Comparison of ENCODE assay signal across 11 mouse cellular contexts in genomic region chr12:31719586-31720275, GRCm38 (mm10). TPM values are rescaled to one million over a fixed set of nuclear protein-coding genes. Genes with fewer than 3 reads are reported as not detected.
DNase-seq lines count a peak whose midpoint lies in the region; TF ChIP-seq lines count a peak whose summit lies in the region.
"Had no signal": no experiment of that assay in that cellular context is flagged by ENCODE, and none has a peak within 500 bp of the region (broad histone marks: within the 10 kb centered on the region; RNA-seq: fewer than 3 reads in every experiment).

No protein-coding gene starts in this region.

- 0 out of 2 replicates have a peak, but pooled peaks cover 3% of the 10 kb centered on the region for H3K36me3 ChIP-seq in heart, adult 2 months (ENCODE audit: control insufficient read depth, insufficient read depth, low read length)
- peaks cover 3% of the 10 kb centered on the region; the same call in 1 of the 2 replicates for H3K36me3 ChIP-seq in heart, embryonic 10.5 days
- H3K36me3 ChIP-seq in spleen, adult 2 months (ENCODE audit: control insufficient read depth, insufficient read depth, low read length): no peaks in the 10 kb centered on the region
- no peaks in the 10 kb centered on the region for H3K36me3 ChIP-seq in small intestine, adult 2 months (ENCODE audit: control insufficient read depth, insufficient read depth, low read length)

- 0 out of 2 replicates have a peak, but pooled peaks have one; percentile 29 for TF ChIP-seq EP300 in heart, adult 2 months (IDR thresholded peaks at IDR 0.05; ENCODE audit: insufficient read depth, low read depth, low read length)

- DNase-seq in heart, adult 2 months: no peak
- no peak for DNase-seq in heart, embryonic 10.5 days (ENCODE audit: low spot score)
- no peak for DNase-seq in spleen, adult 2 months (ENCODE audit: low read depth in 1 of 2, low spot score in 2 of 2)
- no peak for DNase-seq in spleen, postnatal 10 days (ENCODE audit: low spot score in 2 of 2)
- peak; percentile 13 for DNase-seq in c-Kit-positive CD71-positive TER-119-positive erythroid progenitor cells, embryonic 14.5 days (ENCODE audit: low spot score)
- no peak for DNase-seq in right cerebral cortex, postnatal 36 days (ENCODE audit: low spot score in 2 of 2)
- no peak for DNase-seq in gastrocnemius, postnatal 14 days
- DNase-seq: embryo, embryonic 11 days; right cerebral cortex, adult 18-20 months had no signal

- intact Hi-C loops in heart, adult 2 months (cut with DNase I): loop anchor here (1.0 to 10.0 kb wide), 4 partner anchors 155 to 345 kb away; no protein-coding TSS in a partner anchor
- intact Hi-C loops in gastrocnemius, postnatal 14 days (cut with DNase I; ENCODE audit: low total_unique reads): loop anchor here (10.0 kb wide), 1 partner anchor 215 kb away; no protein-coding TSS in a partner anchor

- peaks cover 6% of the 10 kb centered on the region for H3K4me1 ChIP-seq in heart, adult 2 months (ENCODE audit: control insufficient read depth, insufficient read depth, low read length)
- peaks cover 21% of the 10 kb centered on the region; the same call in 1 of the 2 replicates for H3K4me1 ChIP-seq in heart, embryonic 10.5 days
- peaks cover 6% of the 10 kb centered on the region; the same call in 1 of the 2 replicates for H3K4me1 ChIP-seq in spleen, adult 2 months (ENCODE audit: control insufficient read depth, insufficient read depth, insufficient read length)
- H3K4me1 ChIP-seq in small intestine, adult 2 months (ENCODE audit: control insufficient read depth, insufficient read depth, insufficient read length, low read length): peaks cover 10% of the 10 kb centered on the region; the same call in 1 of the 2 replicates

- no peaks in the 10 kb centered on the region for H3K79me2 ChIP-seq in heart, adult 2 months (replicated peaks; ENCODE audit: control insufficient read depth, insufficient read depth, low read length)

- peak overlapping the region; percentile 29; the same call in 1 of the 2 replicates for H3K27ac ChIP-seq in heart, adult 2 months
- no peak overlapping the region for H3K27ac ChIP-seq in heart, embryonic 10.5 days
- H3K27ac ChIP-seq in spleen, adult 2 months (ENCODE audit: insufficient read depth, low read length): no peak overlapping the region
- H3K27ac ChIP-seq in small intestine, adult 2 months (ENCODE audit: insufficient read depth, low read depth, low read length): no peak overlapping the region

- no peaks in the 10 kb centered on the region for H3K9me3 ChIP-seq in heart, embryonic 10.5 days

- H3K27me3 ChIP-seq in heart, adult 2 months (ENCODE audit: control insufficient read depth, insufficient read depth, low read length): no peaks in the 10 kb centered on the region
- no peaks in the 10 kb centered on the region for H3K27me3 ChIP-seq in heart, embryonic 10.5 days (ENCODE audit: insufficient read depth, poor library complexity, severe bottlenecking)
- no peaks in the 10 kb centered on the region for H3K27me3 ChIP-seq in spleen, adult 2 months (ENCODE audit: control insufficient read depth, insufficient read depth, low read length)
- H3K27me3 ChIP-seq in small intestine, adult 2 months (ENCODE audit: control insufficient read depth, insufficient read depth, low read length): no peaks in the 10 kb centered on the region

- peak; percentile 82 for TF ChIP-seq CTCF in heart, adult 2 months (IDR thresholded peaks at IDR 0.05)
- TF ChIP-seq CTCF in spleen, adult 2 months (IDR thresholded peaks at IDR 0.05; ENCODE audit: extremely low read depth, insufficient read depth, insufficient read length, insufficient replicate concordance): peak; percentile 20; the same call in 1 of the 2 replicates
- peak; percentile 56; the same call in 1 of the 2 replicates for TF ChIP-seq CTCF in small intestine, adult 2 months (IDR thresholded peaks at IDR 0.05; ENCODE audit: extremely low read depth, insufficient read length, insufficient replicate concordance, low read depth, low read length)

- no peak for TF ChIP-seq POLR2A in heart, adult 2 months (IDR thresholded peaks at IDR 0.05; ENCODE audit: insufficient read depth, low read depth, low read length)
- TF ChIP-seq POLR2A in spleen, adult 2 months (IDR thresholded peaks at IDR 0.05; ENCODE audit: low read depth, low read length): no peak
- TF ChIP-seq POLR2A in small intestine, adult 2 months (IDR thresholded peaks at IDR 0.05; ENCODE audit: low read depth, low read length): no peak

- H3K9ac ChIP-seq in heart, adult 2 months (ENCODE audit: low read depth, low read length): no peak overlapping the region

- 63% methylated on average over 1 of the region's 1 CpGs for whole genome bisulfite sequencing in heart, adult 2 months
- 81% methylated on average over 1 of the region's 1 CpGs for WGBS in heart, embryonic 10.5 days
- 93% methylated on average over 1 of the region's 1 CpGs for WGBS in spleen, adult 2 months
- WGBS in small intestine, adult 2 months: 53% methylated on average over 1 of the region's 1 CpGs

- H3K4me3 ChIP-seq in heart, adult 2 months: no peak overlapping the region
- H3K4me3 ChIP-seq in heart, embryonic 10.5 days: no peak overlapping the region
- no peak overlapping the region for H3K4me3 ChIP-seq in spleen, adult 2 months (ENCODE audit: extremely low read depth, insufficient read depth, insufficient read length)
- H3K4me3 ChIP-seq in small intestine, adult 2 months (ENCODE audit: low read depth, low read length): no peak overlapping the region

RNA-seq across cellular contexts. Expression of gene Gpr22, which starts 6.0 kb away (rescaled TPM):
- total RNA-seq in heart, adult 2 months (2021): 10 to 100 TPM; 19.0 to 29.6 TPM
- 12.4 and 37.9 TPM in 2 replicates for polyA plus RNA-seq in heart, adult 2 months (2012; rRNA removed)
- 4.9 and 15.2 TPM in 2 replicates for polyA plus RNA-seq in heart, embryonic 10.5 days (2016; fragmentation: Nextera tagmentation; extraction: Ambion mirVana)
- not detected in 2 replicates for polyA plus RNA-seq in spleen, adult 2 months (2012; rRNA removed)
- polyA plus RNA-seq in small intestine, adult 2 months (2012; rRNA removed): 0.05 and 0.13 TPM in 2 replicates
- total RNA-seq in gastrocnemius, postnatal 14 days (2021): not detected
- polyA plus RNA-seq: gonadal fat pad, adult 2 months had no signal

Comparison
In these comparisons a context has a peak if more than half of its experiments do, and no peak if none do; other contexts are left out.
1. CTCF ChIP-seq: peak in every context shown above with its lines; median percentile 82 in heart, adult 2 months; 56 in small intestine, adult 2 months; 20 in spleen, adult 2 months.